Mouse (Mus musculus) liver, embryonic 14.5 days (tissue): ENCODE results near the gene Orm2. TPM values are rescaled to one million over a fixed set of nuclear protein-coding genes. Genes with fewer than 3 reads are reported as not detected.
A peak's percentile ranks its signal among the peaks of the same experiment; 100 is the strongest.

ENCODE experiments used
- ATAC-seq: fragments of 200-750 bp; cut with Nextera tagmentation; 2 replicates; pipeline ENCODE4 v1.8.0; 2017; ENCODE audit warnings: moderate number of reproducible peaks, mild to moderate bottlenecking, moderate library complexity; ENCODE audit not compliant: insufficient read depth
- DNase-seq, 3 experiments: peaks; one replicate each; pipeline ENCODE4 v3.0.0-alpha.2; 2012 to 2013; ENCODE audit warnings: low read depth in 3 of 3, low spot score in 3 of 3
- H3K27ac ChIP-seq: fragments of 300-500 bp; sonication (generic); 2 replicates; pipeline ENCODE4 v1.5.1; 2014; ENCODE audit warnings: moderate library complexity, mild to moderate bottlenecking, control low read depth, inconsistent platforms
- H3K27me3 ChIP-seq: fragments of 300-500 bp; sonication (generic); 2 replicates; pipeline ENCODE4 v1.6.1; 2014; ENCODE audit warnings: mild to moderate bottlenecking, low read length, moderate library complexity; ENCODE audit not compliant: control insufficient read depth, insufficient read depth
- H3K36me3 ChIP-seq: fragments of 300-500 bp; sonication (generic); replicated peaks from 2 replicates; pipeline ENCODE4 v1.6.1; 2014; ENCODE audit warnings: low read depth; ENCODE audit not compliant: control insufficient read depth, insufficient read depth
- H3K4me1 ChIP-seq, 2 experiments: fragments of 200-500 bp in 1 of 2; fragments of 300-500 bp in 1 of 2; sonication (generic) in 1 of 2; replicated peaks; 2 replicates each; pipeline ENCODE4 v1.6.1; 2012 to 2014; ENCODE audit warnings: antibody characterized with exemption in 1 of 2, inconsistent platforms in 1 of 2, low read length in 1 of 2; ENCODE audit not compliant: control insufficient read depth in 2 of 2, insufficient read depth in 2 of 2
- H3K4me2 ChIP-seq: fragments of 300-500 bp; sonication (generic); 2 replicates; pipeline ENCODE4 v1.6.1; 2014; ENCODE audit warnings: low read depth, mild to moderate bottlenecking, control low read depth, moderate library complexity
- H3K4me3 ChIP-seq, 2 experiments: fragments of 200-500 bp in 1 of 2; fragments of 300-500 bp in 1 of 2; sonication (generic) in 1 of 2; 2 replicates each; pipeline ENCODE4 v1.5.1; 2012 to 2014; ENCODE audit warnings: low read depth in 2 of 2, low read length in 2 of 2, mild to moderate bottlenecking in 2 of 2, control low read depth in 1 of 2, inconsistent platforms in 1 of 2, moderate library complexity in 1 of 2; ENCODE audit not compliant: insufficient read depth in 1 of 2
- H3K9ac ChIP-seq: fragments of 300-500 bp; sonication (generic); replicated peaks from 2 replicates; pipeline ENCODE4 v1.6.1; 2014; ENCODE audit warnings: mild to moderate bottlenecking, control low read depth, moderate library complexity
- H3K9me3 ChIP-seq: fragments of 300-500 bp; sonication (generic); 2 replicates; pipeline ENCODE4 v1.6.1; 2016; ENCODE audit warnings: low read length, mixed read lengths; ENCODE audit not compliant: control insufficient read depth
- CTCF ChIP-seq: IDR thresholded peaks from 2 replicates; pipeline ENCODE4 v1.5.1; 2016; ENCODE audit warnings: antibody characterized with exemption, low read depth, control low read depth
- EP300 ChIP-seq: IDR thresholded peaks from 2 replicates; pipeline ENCODE4 v1.6.1; 2016; ENCODE audit warnings: antibody characterized with exemption, low read depth
- WGBS: fragments of 180-500 bp; shearing (Covaris S2); extraction: QIAGEN DNeasy Blood & Tissue Kit; methylation state at CpG from one replicate; pipeline ENCODE4 v1.1.7; 2014; ENCODE audit not compliant: insufficient replicate concordance; 5-methylcytosine and 5-hydroxymethylcytosine counted together
- polyA plus RNA-seq, 2 experiments: library from polyadenylated mRNA; depleted of rRNA in 1 of 2; stranded (reverse) in 1 of 2; unstranded in 1 of 2; fragments of >200 nt; fragmentation: Nextera tagmentation in 1 of 2; extraction: Ambion mirVana in 1 of 2; gene quantifications; 2 replicates each; pipeline versions ENCODE4 v1.2.1 to v1.2.3; 2012 to 2014

The Orm2 gene
- polyA plus RNA-seq, 2 experiments, result not detected

GRCm38 (mm10) chr4:63403040-63403959 lies 41.1 kb downstream of the Orm2 start, which contains the start of gene Akna:
Gene Akna (minus strand): TSS chr4:63403354.
- TF ChIP-seq CTCF, result no peak
- TF ChIP-seq EP300, result no peak
- Histone ChIP-seq H3K4me2 (peak within 1 kb of the TSS; percentile 45), H3K27ac (no peak within 1 kb of the TSS), H3K4me3 (peak within 1 kb of the TSS; percentile 33 to 43), H3K9ac (peak within 1 kb of the TSS; percentile 31), H3K36me3 (no peaks in the 10 kb centered on the region), H3K9me3 (no peaks in the 10 kb centered on the region), H3K27me3 (no peaks in the 10 kb centered on the region), H3K4me1 (peaks cover 22 to 54% of the 10 kb centered on the region in 2 experiments; a peak in 3 of 4 replicates)
- 18% methylated on average over 17 of the region's 17 CpGs for WGBS
- DNase-seq, result no peak
- peak; percentile 44 for ATAC-seq

GRCm38 (mm10) chr4:63404205-63404604 lies 42.0 kb downstream of the Orm2 start:
- H3K36me3 ChIP-seq, result no peaks in the 10 kb centered on the region
- no peak for DNase-seq
- TF ChIP-seq CTCF, result no peak
- no peak for TF ChIP-seq EP300
- ATAC-seq, result no peak
- no peak overlapping the region for H3K4me3 ChIP-seq
- no peak overlapping the region for H3K4me2 ChIP-seq
- H3K9me3 ChIP-seq, result no peaks in the 10 kb centered on the region
- H3K27ac ChIP-seq, result no peak overlapping the region
- 39% methylated on average over 7 of the region's 7 CpGs for WGBS
- peaks cover 25 to 57% of the 10 kb centered on the region in 2 experiments for H3K4me1 ChIP-seq
- H3K9ac ChIP-seq, result no peak overlapping the region
- no peaks in the 10 kb centered on the region; the same call in 1 of the 2 replicates for H3K27me3 ChIP-seq

GRCm38 (mm10) chr4:63405051-63405450 lies 42.8 kb downstream of the Orm2 start:
- 15% methylated on average over 7 of the region's 7 CpGs for WGBS
- Histone ChIP-seq H3K4me1 (peaks cover 22 to 56% of the 10 kb centered on the region in 2 experiments), H3K9me3 (no peaks in the 10 kb centered on the region), H3K4me3 (no peak overlapping the region), H3K27ac (no peak overlapping the region), H3K27me3 (no peaks in the 10 kb centered on the region; the same call in 1 of the 2 replicates), H3K36me3 (no peaks in the 10 kb centered on the region), H3K4me2 (no peak overlapping the region), H3K9ac (no peak overlapping the region)
- ATAC-seq, result peak; percentile 17; the same call in 1 of the 2 replicates
- no peak for DNase-seq
- no peak for TF ChIP-seq CTCF

GRCm38 (mm10) chr4:63405683-63406082 lies 43.4 kb downstream of the Orm2 start:
- H3K9ac ChIP-seq, result no peak overlapping the region

GRCm38 (mm10) chr4:63408247-63408646 lies 46.0 kb downstream of the Orm2 start:
- H3K4me2 ChIP-seq, result no peak overlapping the region
- 61% methylated on average over 7 of the region's 7 CpGs for WGBS
- peaks cover 13 to 36% of the 10 kb centered on the region in 2 experiments for H3K4me1 ChIP-seq
- no peaks in the 10 kb centered on the region for H3K36me3 ChIP-seq
- no peak overlapping the region for H3K4me3 ChIP-seq
- H3K27me3 ChIP-seq, result peaks cover 2% of the 10 kb centered on the region
- no peak overlapping the region for H3K9ac ChIP-seq
- DNase-seq, result no peak
- no peak overlapping the region for H3K27ac ChIP-seq
- ATAC-seq, result no peak
- H3K9me3 ChIP-seq, result no peaks in the 10 kb centered on the region
- no peak for TF ChIP-seq EP300
- no peak for TF ChIP-seq CTCF

More at GRCm38 (mm10) chr4:63405683-63406082, 43.4 kb downstream of the Orm2 start:
- Histone ChIP-seq H3K27me3 (no peaks in the 10 kb centered on the region; the same call in 1 of the 2 replicates), H3K4me2 (no peak overlapping the region), H3K36me3 (no peaks in the 10 kb centered on the region), H3K27ac (no peak overlapping the region), H3K9me3 (no peaks in the 10 kb centered on the region), H3K4me1 (peaks cover 22 to 51% of the 10 kb centered on the region in 2 experiments), H3K4me3 (no peak overlapping the region)
- ATAC-seq, result no peak
- TF ChIP-seq EP300 (no peak), CTCF (no peak)
- DNase-seq, result no peak
- 39% methylated on average over 4 of the region's 4 CpGs for WGBS
